Mouse (Mus musculus) urinary bladder, postnatal 25 days (tissue): ENCODE results near the gene Tex14.
"Not testable (repeated sequence)": the region's sequence is repeated elsewhere in the genome, so short reads cannot be mapped to it uniquely, and the experiment has no call there.

Source experiments
- DNase-seq: peaks from one replicate; pipeline ENCODE4 v3.0.0; 2022; ENCODE audit warnings: low spot score

The Tex14 gene

DNA sequence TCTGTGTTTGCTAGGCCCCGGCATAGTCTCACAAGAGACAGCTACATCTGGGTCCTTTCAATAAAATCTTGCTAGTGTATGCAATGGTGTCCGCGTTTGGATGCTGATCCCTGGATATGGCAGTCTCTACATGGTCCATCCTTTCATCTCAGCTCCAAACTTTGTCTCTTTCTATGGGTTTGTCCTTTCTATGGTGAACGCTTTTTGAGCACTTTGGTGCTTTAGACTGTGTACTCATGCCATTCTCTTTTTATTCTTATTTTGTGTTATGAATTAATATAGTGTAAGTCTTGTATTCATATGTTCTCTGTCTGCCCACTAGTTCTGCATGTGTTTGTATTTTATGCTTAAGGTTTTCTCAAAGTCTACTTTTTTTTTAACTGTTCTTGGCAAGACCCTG, 67.2 kb downstream of the Tex14 start:
- DNase-seq = not testable (repeated sequence)

DNA sequence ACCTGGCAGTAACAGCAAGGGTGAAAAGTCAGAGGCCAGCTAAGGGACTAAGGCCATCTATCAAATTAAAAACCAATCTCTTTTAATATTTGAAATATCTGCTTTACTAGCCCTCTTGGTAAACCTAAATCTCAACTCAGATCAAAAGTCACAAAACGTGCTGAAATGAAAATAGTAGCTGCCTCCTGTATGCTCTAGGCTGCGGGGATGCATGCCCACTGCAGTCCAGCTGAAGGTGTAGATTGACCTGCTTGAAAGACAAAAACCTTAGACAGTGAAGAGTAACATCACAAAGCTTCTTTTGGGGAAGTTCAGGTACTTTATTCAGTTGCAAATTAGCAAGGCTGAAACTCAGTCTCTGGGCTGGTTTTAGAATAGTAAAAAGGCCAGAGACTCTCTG, 74.3 kb downstream of the Tex14 start:
- not testable (repeated sequence) for DNase-seq

- DNase-seq = no peak
These were observed 79.0 kb downstream of the Tex14 start for GRCm38 (mm10) chr11:87483796-87484326.

GRCm38 (mm10) chr11:87488948-87489347, 84.1 kb downstream of the Tex14 start:
- no peak for DNase-seq

GRCm38 (mm10) chr11:87504690-87505214, 99.9 kb downstream of the Tex14 start:
- no peak for DNase-seq

DNA sequence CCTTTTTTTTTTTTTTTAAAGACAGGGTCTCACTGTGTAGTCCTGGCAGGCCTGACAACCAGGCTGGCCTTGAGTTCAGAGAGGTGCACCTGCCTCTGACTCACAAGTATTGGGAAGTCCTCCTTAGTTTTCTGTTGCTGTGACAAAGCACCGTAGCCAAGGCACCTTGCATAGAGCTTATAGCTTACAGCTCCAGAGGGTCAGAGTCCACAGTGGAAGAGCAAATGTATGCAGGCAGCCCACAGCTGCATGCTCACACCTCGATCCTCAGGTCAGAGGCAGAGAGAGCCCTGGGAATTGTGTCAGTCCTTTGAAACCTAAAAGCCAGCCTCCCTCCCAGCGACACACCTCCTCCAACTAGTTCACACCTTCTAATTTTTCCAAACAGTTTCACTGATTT, 101.6 kb downstream of the Tex14 start:
- DNase-seq = no peak

- DNase-seq = no peak
These were observed 102.2 kb downstream of the Tex14 start for GRCm38 (mm10) chr11:87507043-87507442.

DNA sequence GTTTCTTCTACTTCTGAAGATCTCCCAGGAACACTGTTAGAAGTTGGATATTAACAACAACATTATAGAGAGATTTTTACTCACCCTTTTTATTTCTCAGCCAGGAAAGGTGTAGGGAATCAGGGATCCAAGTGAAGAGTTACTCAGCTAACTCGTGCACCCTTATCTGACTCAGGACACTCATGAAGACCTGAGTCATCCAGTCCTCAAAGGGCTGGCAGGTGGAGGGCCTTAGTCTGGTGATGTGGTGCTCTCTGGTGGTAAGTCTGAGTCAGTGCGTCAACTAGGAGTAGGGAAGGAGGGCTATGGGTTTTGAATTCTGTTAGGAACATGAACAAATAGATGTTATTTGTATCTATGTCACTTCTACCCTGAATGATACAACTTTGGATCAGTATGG, 114.4 kb downstream of the Tex14 start:
- no peak for DNase-seq

- no peak for DNase-seq
These were observed 118.6 kb downstream of the Tex14 start for GRCm38 (mm10) chr11:87523466-87523865.

DNA sequence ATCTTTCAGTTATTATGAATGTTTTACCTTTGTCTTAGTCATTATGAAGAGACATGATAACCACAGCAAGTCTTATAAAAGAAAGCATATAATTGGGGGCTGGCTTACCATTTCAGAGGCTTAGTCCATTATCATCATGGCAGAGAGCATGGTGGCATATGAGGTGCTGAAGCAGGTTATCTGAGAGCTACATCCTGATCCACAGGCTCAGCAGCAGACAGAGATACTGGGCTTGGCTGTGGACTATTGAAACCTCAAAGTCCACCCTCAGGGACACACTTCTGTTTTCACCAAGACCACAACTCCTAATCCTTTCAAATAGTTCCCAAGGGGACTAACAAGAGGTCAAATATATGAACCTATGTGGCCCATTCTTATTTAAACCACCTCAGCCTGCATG, 119.1 kb downstream of the Tex14 start:
- DNase-seq = no peak

DNA sequence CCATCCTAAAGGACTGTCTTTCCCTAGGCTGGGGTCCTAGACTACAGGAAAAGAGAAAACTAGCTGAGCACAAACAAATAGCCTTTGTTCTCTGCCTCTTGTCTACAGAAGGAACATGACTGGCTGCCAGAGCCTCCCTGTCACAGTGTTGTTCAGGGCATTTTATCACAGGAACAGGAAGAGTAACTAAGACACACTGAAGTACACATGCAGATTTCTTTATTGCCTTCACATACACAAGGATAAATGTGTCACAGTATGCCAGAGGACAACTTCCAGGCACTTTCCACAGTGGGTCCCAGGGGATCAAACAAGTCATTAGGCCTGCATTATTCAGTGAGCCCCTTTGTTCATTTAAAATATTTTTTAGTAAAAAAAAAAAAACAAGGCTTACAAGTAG, 119.9 kb downstream of the Tex14 start:
- DNase-seq = no peak

GRCm38 (mm10) chr11:87527364-87527763, 122.5 kb downstream of the Tex14 start:
- no peak for DNase-seq

DNA sequence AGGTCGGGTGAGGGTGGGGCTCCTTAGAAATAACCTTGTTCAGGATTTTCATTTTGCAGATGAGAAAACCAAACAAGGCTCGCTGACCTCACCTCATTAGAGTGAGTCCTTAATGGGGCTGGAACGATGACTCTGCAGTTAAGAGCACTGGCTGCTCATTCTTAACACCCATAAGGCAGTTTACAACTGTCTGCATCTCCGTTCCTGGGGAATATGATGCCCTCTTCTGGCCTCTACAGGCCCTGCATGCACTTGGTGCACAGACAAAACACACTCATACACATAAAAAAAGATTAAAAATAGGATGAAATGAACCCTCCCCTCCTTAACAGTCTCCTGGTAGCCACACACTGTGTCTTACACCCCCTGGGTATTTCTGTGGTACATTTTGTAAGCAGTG, 123.1 kb downstream of the Tex14 start:
- no peak for DNase-seq

DNA sequence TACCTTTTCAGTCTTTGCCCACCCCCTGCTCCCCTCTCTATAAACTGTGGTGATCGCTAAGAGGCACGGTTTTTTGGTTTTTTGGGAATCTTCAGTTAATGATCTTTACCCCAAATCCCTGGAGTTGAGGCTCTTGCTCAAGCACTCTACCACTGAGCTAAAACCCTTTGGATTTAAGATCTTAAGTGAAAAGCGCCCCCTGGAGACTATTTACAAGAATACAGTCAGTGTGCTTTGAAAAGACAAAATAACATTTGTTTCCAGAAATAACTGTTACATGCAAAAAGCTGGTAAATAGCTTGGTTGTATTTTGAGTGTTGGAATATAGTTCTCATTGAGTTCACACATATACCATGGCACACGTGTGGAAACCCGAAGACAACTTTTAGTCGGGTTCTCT, 126.8 kb downstream of the Tex14 start:
- no peak for DNase-seq

- no peak for DNase-seq
These were observed 137.4 kb downstream of the Tex14 start for GRCm38 (mm10) chr11:87542285-87542684.

GRCm38 (mm10) chr11:87542906-87543305, 138.0 kb downstream of the Tex14 start:
- DNase-seq = no peak

GRCm38 (mm10) chr11:87553342-87553741, 148.5 kb downstream of the Tex14 start:
- no peak for DNase-seq

GRCm38 (mm10) chr11:87554386-87554785, 149.5 kb downstream of the Tex14 start:
- DNase-seq = no peak

GRCm38 (mm10) chr11:87555106-87555703, 150.3 kb downstream of the Tex14 start:
- no peak for DNase-seq

GRCm38 (mm10) chr11:87561208-87561607, 156.3 kb downstream of the Tex14 start:
- no peak for DNase-seq

- DNase-seq = no peak
These were observed 161.6 kb downstream of the Tex14 start, which contains the start of gene Gm11492 for GRCm38 (mm10) chr11:87566501-87566900. Gene Gm11492, plus strand, starts transcription at chr11:87566653.

- no peak for DNase-seq
These were observed 163.5 kb downstream of the Tex14 start, which contains the start of gene Sept4 for GRCm38 (mm10) chr11:87568255-87568953. Gene Sept4, plus strand, starts transcription at chr11:87568903.

GRCm38 (mm10) chr11:87570743-87571142, 165.9 kb downstream of the Tex14 start:
- DNase-seq = no peak
